Mouse (Mus musculus) lung, embryonic 16.5 days (tissue): ENCODE results near the gene Aff1. TPM values are rescaled to one million over a fixed set of nuclear protein-coding genes. Genes with fewer than 3 reads are reported as not detected.
A peak's percentile ranks its signal among the peaks of the same experiment; 100 is the strongest.

Source experiments
- ATAC-seq: fragments of 200-750 bp; cut with Nextera tagmentation; 2 replicates; pipeline ENCODE4 v1.8.0; 2017; ENCODE audit warnings: low read depth, mild to moderate bottlenecking, moderate library complexity
- H3K27ac ChIP-seq: fragments of 300-500 bp; sonication (generic); 2 replicates; pipeline ENCODE4 v1.5.1; 2014; ENCODE audit warnings: mild to moderate bottlenecking, control low read depth, low read length
- H3K27me3 ChIP-seq: fragments of 300-500 bp; sonication (generic); 2 replicates; pipeline ENCODE4 v1.6.1; 2014; ENCODE audit warnings: low read depth, low read length, mixed read lengths; ENCODE audit not compliant: control insufficient read depth, insufficient read depth
- H3K36me3 ChIP-seq: fragments of 300-500 bp; sonication (generic); 2 replicates; pipeline ENCODE4 v1.6.1; 2014; ENCODE audit warnings: low read length; ENCODE audit not compliant: control insufficient read depth, insufficient read depth
- H3K4me1 ChIP-seq: fragments of 300-500 bp; sonication (generic); replicated peaks from 2 replicates; pipeline ENCODE4 v1.6.1; 2014; ENCODE audit warnings: low read length, mixed read lengths; ENCODE audit not compliant: control insufficient read depth, insufficient read depth
- H3K4me2 ChIP-seq: fragments of 300-500 bp; sonication (generic); 2 replicates; pipeline ENCODE4 v1.6.1; 2014; ENCODE audit warnings: low read depth, low read length, control low read depth
- H3K4me3 ChIP-seq: fragments of 300-500 bp; sonication (generic); 2 replicates; pipeline ENCODE4 v1.5.1; 2014; ENCODE audit warnings: mild to moderate bottlenecking, low read length, control low read depth
- H3K9ac ChIP-seq: fragments of 300-500 bp; sonication (generic); 2 replicates; pipeline ENCODE4 v1.6.1; 2014; ENCODE audit warnings: low read length, control low read depth
- H3K9me3 ChIP-seq: fragments of 300-500 bp; sonication (generic); 2 replicates; pipeline ENCODE4 v1.6.1; 2016; ENCODE audit warnings: low read length; ENCODE audit not compliant: control insufficient read depth
- WGBS: fragments of 180-500 bp; shearing (Covaris S2); extraction: QIAGEN DNeasy Blood & Tissue Kit; methylation state at CpG from one replicate; pipeline ENCODE4 v1.1.7; 2014; 5-methylcytosine and 5-hydroxymethylcytosine counted together
- polyA plus RNA-seq: library from polyadenylated mRNA; unstranded; fragments of >200 nt; fragmentation: Nextera tagmentation; extraction: Ambion mirVana; gene quantifications from 2 replicates; pipeline ENCODE4 v1.2.1, GENCODE M21; 2015

Aff1 gene
- polyA plus RNA-seq, 1 experiment from 2014 or later: 8.3 TPM

- ATAC-seq: peak; percentile 58; the same call in 1 of the 2 replicates
- Histone ChIP-seq H3K27me3 (no peaks in the 10 kb centered on the region), H3K27ac (0 out of 2 replicates have a peak overlapping the region, but pooled peaks have one; percentile 12), H3K36me3 (peaks cover 13% of the 10 kb centered on the region), H3K4me2 (no peak overlapping the region), H3K9ac (no peak overlapping the region), H3K4me1 (peaks cover 7% of the 10 kb centered on the region; the same call in 1 of the 2 replicates), H3K4me3 (no peak overlapping the region), H3K9me3 (no peaks in the 10 kb centered on the region)
- WGBS: 61% methylated on average over 17 of the region's 17 CpGs
These were observed 162.1 kb downstream of the Aff1 start for GRCm38 (mm10) chr5:103854041-103854806.

DNA sequence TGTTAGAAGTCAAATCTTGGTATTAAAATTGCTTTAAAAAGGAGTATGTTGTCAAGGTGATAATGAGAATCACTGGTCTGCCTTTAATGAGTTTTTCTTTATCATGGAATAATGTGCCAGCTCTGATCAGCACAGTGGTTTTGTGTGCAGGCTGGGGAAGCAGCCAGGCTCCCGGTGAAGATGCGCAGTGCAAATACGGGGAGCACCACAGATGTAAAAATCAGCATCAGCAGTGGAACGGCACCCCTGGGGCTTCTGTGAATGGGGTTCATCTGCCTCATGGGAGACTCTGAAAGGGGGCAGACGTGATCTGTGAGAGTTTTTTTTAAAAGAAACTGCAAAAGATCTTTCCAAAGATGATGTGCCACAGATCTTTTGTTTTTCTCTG lies 162.6 kb downstream of the Aff1 start:
- H3K36me3 ChIP-seq: peaks cover 7% of the 10 kb centered on the region
- 87% methylated on average over 5 of the region's 5 CpGs for WGBS
- ATAC-seq: no peak
- H3K27ac ChIP-seq: no peak overlapping the region
- H3K4me2 ChIP-seq: no peak overlapping the region
- no peak overlapping the region for H3K4me3 ChIP-seq
- H3K9me3 ChIP-seq: no peaks in the 10 kb centered on the region
- no peaks in the 10 kb centered on the region for H3K27me3 ChIP-seq
- H3K4me1 ChIP-seq: peaks cover 7% of the 10 kb centered on the region; the same call in 1 of the 2 replicates
- H3K9ac ChIP-seq: no peak overlapping the region

DNA sequence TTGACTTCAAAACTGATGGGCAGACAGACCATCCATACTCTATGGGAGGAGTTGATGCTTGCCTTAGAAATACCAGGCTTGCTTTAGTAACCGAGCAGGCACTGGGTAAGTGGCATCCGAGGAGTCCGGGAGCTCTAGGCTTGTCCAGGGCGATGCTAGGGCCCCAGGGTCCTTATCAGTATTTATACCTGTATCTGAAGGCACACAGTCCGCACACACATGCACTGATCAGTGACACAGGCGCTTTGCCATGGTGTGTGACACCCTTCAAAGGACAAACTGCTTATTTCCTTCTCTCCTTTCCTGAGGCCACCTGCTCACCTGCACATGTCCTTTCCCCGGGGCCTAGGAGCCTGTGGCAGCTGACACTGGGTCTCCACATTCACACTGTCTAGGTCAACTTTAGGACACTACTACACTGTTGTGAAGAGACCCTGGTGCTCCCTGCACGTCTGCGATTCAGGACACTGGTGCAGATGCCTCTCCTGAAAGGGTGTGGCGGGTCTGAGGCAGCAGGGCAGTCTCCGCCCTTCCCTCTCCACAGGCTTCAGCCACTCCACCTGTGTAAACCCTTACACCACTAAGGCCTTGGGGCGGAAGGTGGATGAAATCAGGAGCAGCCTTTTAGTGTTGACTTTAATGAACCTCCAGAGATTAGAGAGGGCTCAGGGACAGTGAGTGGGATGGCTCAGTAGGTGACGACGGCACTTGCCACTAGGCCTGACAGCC lies 163.5 kb downstream of the Aff1 start:
- 64% methylated on average over 14 of the region's 14 CpGs for WGBS
- peak; percentile 84 for ATAC-seq
- no peak overlapping the region for H3K27ac ChIP-seq
- peaks cover 7% of the 10 kb centered on the region; the same call in 1 of the 2 replicates for H3K4me1 ChIP-seq
- H3K9me3 ChIP-seq: no peaks in the 10 kb centered on the region
- H3K4me3 ChIP-seq: no peak overlapping the region
- no peak overlapping the region for H3K9ac ChIP-seq
- H3K27me3 ChIP-seq: no peaks in the 10 kb centered on the region
- peaks cover 6% of the 10 kb centered on the region for H3K36me3 ChIP-seq
- H3K4me2 ChIP-seq: no peak overlapping the region

- 0 out of 2 replicates have a peak, but pooled peaks cover 3% of the 10 kb centered on the region for H3K36me3 ChIP-seq
- H3K9me3 ChIP-seq: no peaks in the 10 kb centered on the region
- WGBS: 57% methylated on average over 5 of the region's 5 CpGs
- ATAC-seq: peak; percentile 66
- no peaks in the 10 kb centered on the region for H3K27me3 ChIP-seq
- peaks cover 7% of the 10 kb centered on the region; the same call in 1 of the 2 replicates for H3K4me1 ChIP-seq
- no peak overlapping the region for H3K4me2 ChIP-seq
- no peak overlapping the region for H3K9ac ChIP-seq
- no peak overlapping the region for H3K27ac ChIP-seq
- no peak overlapping the region for H3K4me3 ChIP-seq
These were observed 164.3 kb downstream of the Aff1 start for GRCm38 (mm10) chr5:103856286-103857009.

GRCm38 (mm10) chr5:103857151-103857550 lies 165.0 kb downstream of the Aff1 start:
- no peak for ATAC-seq
- Histone ChIP-seq H3K9ac (no peak overlapping the region), H3K36me3 (0 out of 2 replicates have a peak, but pooled peaks cover under 1% of the 10 kb centered on the region), H3K9me3 (no peaks in the 10 kb centered on the region), H3K27ac (no peak overlapping the region), H3K4me3 (no peak overlapping the region), H3K4me1 (peaks cover 7% of the 10 kb centered on the region; the same call in 1 of the 2 replicates), H3K4me2 (no peak overlapping the region), H3K27me3 (no peaks in the 10 kb centered on the region)
- WGBS: 86% methylated on average over 2 of the region's 2 CpGs

GRCm38 (mm10) chr5:103860622-103861021 lies 168.4 kb downstream of the Aff1 start:
- Histone ChIP-seq H3K4me1 (peaks cover 4% of the 10 kb centered on the region; the same call in 1 of the 2 replicates), H3K27me3 (no peaks in the 10 kb centered on the region), H3K27ac (no peak overlapping the region), H3K36me3 (no peaks in the 10 kb centered on the region; the same call in 1 of the 2 replicates), H3K9me3 (no peaks in the 10 kb centered on the region), H3K9ac (no peak overlapping the region), H3K4me2 (no peak overlapping the region), H3K4me3 (no peak overlapping the region)
- 91% methylated on average over 11 of the region's 11 CpGs for WGBS
- ATAC-seq: no peak

GRCm38 (mm10) chr5:103863759-103864158 lies 171.6 kb downstream of the Aff1 start:
- no peaks in the 10 kb centered on the region for H3K9me3 ChIP-seq
- H3K9ac ChIP-seq: no peak overlapping the region
- H3K27ac ChIP-seq: no peak overlapping the region
- H3K4me1 ChIP-seq: no peaks in the 10 kb centered on the region
- 88% methylated on average over 4 of the region's 4 CpGs for WGBS
- no peak overlapping the region for H3K4me2 ChIP-seq
- no peaks in the 10 kb centered on the region for H3K27me3 ChIP-seq
- no peak for ATAC-seq
- no peak overlapping the region for H3K4me3 ChIP-seq
- H3K36me3 ChIP-seq: peaks cover 6% of the 10 kb centered on the region

DNA sequence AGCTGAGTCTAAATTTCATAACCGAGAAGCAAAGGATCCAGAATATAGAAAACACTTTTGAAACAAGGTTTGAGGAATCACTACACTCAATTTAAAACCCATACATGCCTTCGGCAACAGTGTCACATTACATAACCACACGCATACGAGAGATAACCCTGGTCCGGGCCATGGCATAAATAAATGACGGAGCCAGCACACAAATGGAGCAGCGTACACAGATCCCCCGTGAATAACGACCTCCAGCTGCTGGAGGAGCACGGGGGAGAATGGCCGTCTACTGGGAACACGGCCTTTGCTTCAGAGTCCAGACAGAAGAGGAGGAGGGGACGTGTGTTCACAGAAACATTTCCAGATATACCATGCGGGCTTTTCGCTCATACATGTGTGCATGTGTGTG lies 197.6 kb downstream of the Aff1 start:
- H3K9me3 ChIP-seq: no peaks in the 10 kb centered on the region
- H3K9ac ChIP-seq: no peak overlapping the region
- H3K27ac ChIP-seq: no peak overlapping the region
- no peaks in the 10 kb centered on the region for H3K36me3 ChIP-seq
- H3K4me2 ChIP-seq: 0 out of 2 replicates have a peak overlapping the region, but pooled peaks have one; percentile 10
- peaks cover 14% of the 10 kb centered on the region for H3K4me1 ChIP-seq
- no peak overlapping the region for H3K4me3 ChIP-seq
- whole genome bisulfite sequencing: 49% methylated on average over 15 of the region's 15 CpGs
- peak; percentile 96 for ATAC-seq
- H3K27me3 ChIP-seq: no peaks in the 10 kb centered on the region
